Mouse (Mus musculus): ENCODE results near the gene Fkbp11.

DNA sequence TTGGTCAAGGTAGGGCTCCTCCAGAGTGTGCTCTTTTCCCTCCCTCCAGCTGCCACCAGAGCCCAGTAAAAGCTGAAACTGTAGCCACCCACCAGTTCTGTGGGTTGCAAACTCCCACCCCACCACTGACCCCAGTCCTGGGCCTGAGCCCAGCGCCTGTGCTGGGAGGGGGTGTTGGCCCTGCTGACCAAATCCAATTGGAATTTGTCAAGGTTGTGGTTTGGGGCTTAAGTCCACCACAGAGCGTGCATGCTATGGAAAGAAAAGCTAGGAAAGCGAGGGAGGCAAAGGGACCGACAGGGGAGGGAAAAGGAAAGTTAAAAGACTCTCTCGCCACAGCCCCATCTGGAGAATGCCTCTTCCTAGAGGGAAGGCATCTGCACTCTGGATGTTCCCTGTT lies 40.3 kb upstream of the Fkbp11 start:
- TF ChIP-seq HCFC1 (IDR thresholded peaks at IDR 0.05; ENCODE audit: borderline replicate concordance, insufficient read depth, low read length) (no peak), CHD2 (IDR thresholded peaks at IDR 0.05; ENCODE audit: low read depth, low read length) (no peak), ZNF384 (IDR thresholded peaks at IDR 0.05; ENCODE audit: low read depth, low read length) (no peak)

Data from ES-E14 (cell line).